Mouse (Mus musculus): ENCODE measurements around the gene Gabrb3. TPM values are rescaled to one million over a fixed set of nuclear protein-coding genes. Genes with fewer than 3 reads are reported as not detected.
A peak's percentile ranks its signal among the peaks of the same experiment; 100 is the strongest.

The Gabrb3 gene
- polyA plus RNA-seq, 1 experiment from 2014 or later, result 14.2 TPM

DNA sequence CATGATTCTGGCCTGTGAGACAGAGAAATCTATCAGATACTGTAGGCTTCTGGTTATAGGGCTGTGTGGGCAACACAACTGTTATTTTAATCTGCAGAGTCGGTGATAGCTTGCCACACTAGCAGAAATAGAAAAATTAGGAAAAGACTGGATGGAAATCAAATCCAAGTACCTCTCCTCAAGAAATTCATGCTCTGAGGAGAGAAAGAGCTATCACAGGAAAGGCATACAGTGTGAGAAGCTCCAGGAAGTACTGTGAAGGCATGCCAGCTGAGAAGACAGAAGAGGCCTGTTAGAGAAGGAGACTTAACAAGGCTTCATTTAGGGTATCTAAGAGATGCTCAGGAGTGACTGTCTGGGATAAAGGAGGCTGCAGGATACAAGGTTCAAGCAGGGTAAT is 3.2 kb downstream of the Gabrb3 start:
- no peaks in the 10 kb centered on the region for H3K4me1 ChIP-seq (ENCODE audit: control insufficient read depth, insufficient read depth, low read length)
- no peaks in the 10 kb centered on the region for H3K9me3 ChIP-seq (ENCODE audit: control insufficient read depth, low read length)
- H3K36me3 ChIP-seq (ENCODE audit: control insufficient read depth, insufficient read depth, low read length), result no peaks in the 10 kb centered on the region
- no peak overlapping the region for H3K27ac ChIP-seq (ENCODE audit: low read depth, low read length)
- no peak overlapping the region for H3K9ac ChIP-seq (ENCODE audit: low read length)
- ATAC-seq (ENCODE audit: insufficient read depth, low FRiP score, low TSS enrichment) (no peak), DNase-seq (ENCODE audit: low spot score) (no peak)
- no peaks in the 10 kb centered on the region for H3K27me3 ChIP-seq (ENCODE audit: control insufficient read depth, insufficient read depth, low read length)
- H3K4me3 ChIP-seq (ENCODE audit: low read depth, low read length), result no peak overlapping the region
- H3K4me2 ChIP-seq (ENCODE audit: low read depth), result no peak overlapping the region
- 91% methylated on average over 1 of the region's 1 CpGs for WGBS

DNA sequence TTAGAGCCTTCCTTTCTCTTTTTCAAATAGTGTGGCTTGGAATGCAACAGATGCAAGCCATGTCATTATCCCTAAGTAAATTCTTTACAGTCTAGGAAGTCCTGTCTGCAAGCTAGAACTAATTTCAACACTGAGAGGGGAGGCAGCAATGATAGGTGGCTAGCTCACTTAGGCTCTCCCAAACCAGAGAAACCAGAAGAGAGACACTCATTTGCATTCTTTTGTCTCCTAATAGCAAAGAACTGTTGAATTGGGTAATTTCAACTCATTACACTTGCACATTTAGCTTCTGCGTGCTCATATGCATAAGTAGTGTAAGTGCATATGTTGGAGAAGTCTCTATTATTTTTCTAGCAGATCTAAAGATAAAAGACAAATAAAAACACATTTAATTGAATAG is 28.7 kb downstream of the Gabrb3 start:
- no peak for DNase-seq (ENCODE audit: low spot score)
- Histone ChIP-seq H3K4me3 (ENCODE audit: low read depth, low read length) (no peak overlapping the region), H3K9me3 (ENCODE audit: control insufficient read depth, low read length) (no peaks in the 10 kb centered on the region), H3K9ac (ENCODE audit: low read length) (no peak overlapping the region), H3K4me2 (ENCODE audit: low read depth) (no peak overlapping the region), H3K27ac (ENCODE audit: low read depth, low read length) (no peak overlapping the region), H3K27me3 (ENCODE audit: control insufficient read depth, insufficient read depth, low read length) (no peaks in the 10 kb centered on the region), H3K4me1 (ENCODE audit: control insufficient read depth, insufficient read depth, low read length) (no peaks in the 10 kb centered on the region), H3K36me3 (ENCODE audit: control insufficient read depth, insufficient read depth, low read length) (no peaks in the 10 kb centered on the region)
- 71% methylated on average over 1 of the region's 1 CpGs for WGBS
- no peak for ATAC-seq (ENCODE audit: insufficient read depth, low FRiP score, low TSS enrichment)

DNA sequence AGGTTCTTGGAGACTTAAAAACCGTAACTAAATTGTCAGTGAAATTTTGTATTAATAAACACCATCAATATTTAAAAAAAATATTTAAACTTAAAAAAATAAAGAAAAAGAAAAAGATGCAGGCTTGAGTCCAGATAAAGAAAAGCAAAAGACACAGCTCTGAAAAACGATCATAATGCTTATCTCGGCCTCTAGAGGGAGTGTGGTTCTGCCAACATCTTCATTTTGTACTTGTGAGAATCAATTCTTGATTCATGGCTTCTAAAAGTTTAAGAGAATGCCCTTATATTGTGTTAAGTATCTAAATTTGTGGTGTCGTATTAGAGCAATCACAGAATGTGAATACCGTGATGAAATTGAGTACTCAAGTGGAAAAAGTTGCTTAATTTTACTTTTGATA is 40.9 kb downstream of the Gabrb3 start:
- Histone ChIP-seq H3K9me3 (ENCODE audit: control insufficient read depth, low read length) (no peaks in the 10 kb centered on the region), H3K9ac (ENCODE audit: low read length) (no peak overlapping the region), H3K27ac (ENCODE audit: low read depth, low read length) (no peak overlapping the region), H3K4me1 (ENCODE audit: control insufficient read depth, insufficient read depth, low read length) (no peaks in the 10 kb centered on the region), H3K4me3 (ENCODE audit: low read depth, low read length) (no peak overlapping the region), H3K27me3 (ENCODE audit: control insufficient read depth, insufficient read depth, low read length) (no peaks in the 10 kb centered on the region), H3K4me2 (ENCODE audit: low read depth) (no peak overlapping the region), H3K36me3 (ENCODE audit: control insufficient read depth, insufficient read depth, low read length) (no peaks in the 10 kb centered on the region)
- ATAC-seq (ENCODE audit: insufficient read depth, low FRiP score, low TSS enrichment), result no peak
- no peak for DNase-seq (ENCODE audit: low spot score)
- WGBS, result 71% methylated on average over 5 of the region's 5 CpGs

DNA sequence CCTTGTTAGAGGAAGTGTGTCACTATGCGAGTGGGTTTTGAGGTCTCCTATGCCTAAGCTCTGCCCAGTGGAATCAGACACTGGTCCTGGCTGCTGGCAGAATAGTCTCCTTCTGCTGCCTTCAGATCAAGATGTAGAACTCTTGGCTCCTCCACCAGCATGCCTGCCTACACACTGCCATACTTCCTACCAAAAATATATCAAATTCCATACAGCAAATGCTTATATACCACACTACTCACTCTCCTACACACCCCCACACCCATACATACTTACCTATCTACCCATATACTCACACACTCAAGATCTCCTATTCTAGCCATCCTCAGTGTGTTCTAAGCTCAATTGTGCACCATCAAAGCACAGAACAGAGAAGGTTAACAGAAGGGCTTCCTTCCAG is 51.8 kb downstream of the Gabrb3 start:
- no peaks in the 10 kb centered on the region for H3K36me3 ChIP-seq (ENCODE audit: control insufficient read depth, insufficient read depth, low read length)
- DNase-seq (ENCODE audit: low spot score) (no peak), ATAC-seq (ENCODE audit: insufficient read depth, low FRiP score, low TSS enrichment) (no peak)
- H3K27me3 ChIP-seq (ENCODE audit: control insufficient read depth, insufficient read depth, low read length), result no peaks in the 10 kb centered on the region
- H3K27ac ChIP-seq (ENCODE audit: low read depth, low read length), result no peak overlapping the region
- 73% methylated on average over 1 of the region's 1 CpGs for WGBS
- no peaks in the 10 kb centered on the region for H3K4me1 ChIP-seq (ENCODE audit: control insufficient read depth, insufficient read depth, low read length)
- no peaks in the 10 kb centered on the region for H3K9me3 ChIP-seq (ENCODE audit: control insufficient read depth, low read length)
- no peak overlapping the region for H3K9ac ChIP-seq (ENCODE audit: low read length)
- no peak overlapping the region for H3K4me3 ChIP-seq (ENCODE audit: low read depth, low read length)
- no peak overlapping the region for H3K4me2 ChIP-seq (ENCODE audit: low read depth)

DNA sequence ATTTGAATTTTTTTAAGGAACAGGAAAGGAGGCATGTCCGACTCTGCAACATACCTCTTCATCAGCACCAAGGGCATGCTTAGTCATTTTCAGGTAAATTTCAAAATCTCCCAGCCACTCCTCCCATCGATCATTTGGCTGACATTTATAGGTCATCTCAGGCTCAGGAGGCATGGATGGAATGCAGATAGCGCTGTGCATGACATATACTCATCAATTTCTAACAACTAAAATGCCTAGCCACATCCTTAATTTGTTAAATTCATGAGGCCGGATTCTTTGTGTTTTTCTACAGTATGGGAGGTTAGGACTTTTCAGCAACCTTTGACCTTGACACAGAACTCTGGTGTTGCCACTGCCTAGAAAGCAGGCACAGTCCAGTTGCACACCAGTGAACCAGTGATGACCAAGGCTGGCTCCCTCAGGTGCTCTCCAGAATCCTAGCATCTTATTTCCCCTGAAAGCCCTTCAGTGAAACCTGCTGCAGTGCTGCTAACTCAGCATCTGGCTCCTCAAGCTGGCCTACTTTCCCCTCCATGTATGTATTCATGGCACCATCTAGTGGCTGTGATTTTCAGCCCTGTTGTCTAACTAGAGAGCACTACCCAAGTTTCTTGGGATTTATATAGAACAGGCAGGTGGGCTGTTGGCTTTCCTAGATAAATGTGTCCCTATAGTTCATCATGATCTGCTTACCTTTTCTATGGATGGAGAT is 54.5 kb downstream of the Gabrb3 start:
- Histone ChIP-seq H3K4me1 (ENCODE audit: control insufficient read depth, insufficient read depth, low read length) (no peaks in the 10 kb centered on the region), H3K27me3 (ENCODE audit: control insufficient read depth, insufficient read depth, low read length) (no peaks in the 10 kb centered on the region), H3K4me3 (ENCODE audit: low read depth, low read length) (no peak overlapping the region), H3K36me3 (ENCODE audit: control insufficient read depth, insufficient read depth, low read length) (no peaks in the 10 kb centered on the region), H3K9ac (ENCODE audit: low read length) (no peak overlapping the region), H3K4me2 (ENCODE audit: low read depth) (no peak overlapping the region), H3K9me3 (ENCODE audit: control insufficient read depth, low read length) (no peaks in the 10 kb centered on the region), H3K27ac (ENCODE audit: low read depth, low read length) (no peak overlapping the region)
- ATAC-seq (ENCODE audit: insufficient read depth, low FRiP score, low TSS enrichment), result peak; percentile 55
- WGBS, result 85% methylated on average over 4 of the region's 4 CpGs
- peak; percentile 30 for DNase-seq (ENCODE audit: low spot score)

DNA sequence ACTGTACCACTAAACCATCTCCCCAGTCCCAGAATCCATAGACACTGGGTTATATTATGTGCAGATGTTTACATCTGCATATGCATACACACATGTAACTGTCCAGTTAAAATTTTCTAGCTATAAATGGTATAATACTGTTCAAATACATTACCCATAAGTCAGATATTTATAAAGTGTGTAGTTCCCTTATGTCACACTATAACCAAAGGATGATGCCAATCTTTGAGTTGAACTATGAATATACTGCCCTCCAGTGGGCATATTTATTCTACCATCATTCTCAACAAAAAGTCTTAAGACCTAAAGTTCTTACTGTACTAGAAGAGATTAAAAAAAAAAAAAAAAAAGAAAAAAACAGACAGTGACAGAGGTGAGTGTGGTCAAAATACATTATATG is 63.4 kb downstream of the Gabrb3 start:
- Histone ChIP-seq H3K4me2 (ENCODE audit: low read depth) (no peak overlapping the region), H3K36me3 (ENCODE audit: control insufficient read depth, insufficient read depth, low read length) (no peaks in the 10 kb centered on the region), H3K4me1 (ENCODE audit: control insufficient read depth, insufficient read depth, low read length) (no peaks in the 10 kb centered on the region), H3K9ac (ENCODE audit: low read length) (no peak overlapping the region), H3K4me3 (ENCODE audit: low read depth, low read length) (no peak overlapping the region), H3K27ac (ENCODE audit: low read depth, low read length) (no peak overlapping the region), H3K27me3 (ENCODE audit: control insufficient read depth, insufficient read depth, low read length) (no peaks in the 10 kb centered on the region), H3K9me3 (ENCODE audit: control insufficient read depth, low read length) (no peaks in the 10 kb centered on the region)
- ATAC-seq (ENCODE audit: insufficient read depth, low FRiP score, low TSS enrichment), result no peak
- DNase-seq (ENCODE audit: low spot score), result peak; percentile 14

DNA sequence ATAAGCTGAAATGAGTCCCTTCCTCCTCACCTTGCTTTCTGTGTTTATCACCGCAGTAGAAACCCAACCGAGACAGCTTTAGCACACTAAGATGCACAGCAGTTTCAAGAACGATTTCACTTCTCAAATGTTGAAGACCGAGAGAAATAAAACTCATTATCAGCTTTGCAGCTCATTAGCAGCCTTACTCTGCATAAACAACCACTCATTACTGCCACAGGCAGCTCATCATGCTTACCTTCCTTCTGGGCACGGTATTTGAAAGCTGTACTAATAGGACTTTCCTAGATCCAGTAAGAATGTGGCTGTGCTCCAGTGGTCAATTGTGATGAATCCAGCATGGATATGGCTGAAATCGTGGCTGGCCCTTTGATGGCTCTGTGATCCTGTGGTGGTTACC is 67.4 kb downstream of the Gabrb3 start:
- Histone ChIP-seq H3K4me2 (ENCODE audit: low read depth) (no peak overlapping the region), H3K9me3 (ENCODE audit: control insufficient read depth, low read length) (no peaks in the 10 kb centered on the region), H3K36me3 (ENCODE audit: control insufficient read depth, insufficient read depth, low read length) (no peaks in the 10 kb centered on the region), H3K4me3 (ENCODE audit: low read depth, low read length) (no peak overlapping the region), H3K27me3 (ENCODE audit: control insufficient read depth, insufficient read depth, low read length) (no peaks in the 10 kb centered on the region), H3K4me1 (ENCODE audit: control insufficient read depth, insufficient read depth, low read length) (no peaks in the 10 kb centered on the region), H3K27ac (ENCODE audit: low read depth, low read length) (no peak overlapping the region), H3K9ac (ENCODE audit: low read length) (no peak overlapping the region)
- no peak for DNase-seq (ENCODE audit: low spot score)
- no peak for ATAC-seq (ENCODE audit: insufficient read depth, low FRiP score, low TSS enrichment)
- WGBS, result 90% methylated on average over 6 of the region's 6 CpGs

DNA sequence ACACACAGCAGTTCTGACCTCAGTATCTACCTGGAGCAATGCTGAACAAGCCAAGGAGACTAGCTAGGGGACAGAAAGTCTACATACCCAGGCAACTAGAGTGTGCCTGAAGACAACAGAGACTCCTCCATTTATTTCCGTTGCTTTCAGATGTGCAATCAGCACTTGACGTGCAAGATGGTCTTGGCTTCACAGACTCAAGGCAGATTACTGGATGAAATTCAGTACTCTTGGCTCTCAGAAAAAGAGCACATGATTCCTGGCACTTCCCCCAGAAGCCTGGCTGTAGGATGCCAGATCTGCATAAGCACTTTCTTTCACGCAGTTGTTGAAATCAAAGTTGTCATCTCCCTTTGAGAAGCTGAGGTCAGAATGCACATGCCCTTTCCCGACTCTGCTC is 72.3 kb downstream of the Gabrb3 start:
- Histone ChIP-seq H3K27ac (ENCODE audit: low read depth, low read length) (no peak overlapping the region), H3K36me3 (ENCODE audit: control insufficient read depth, insufficient read depth, low read length) (no peaks in the 10 kb centered on the region), H3K9me3 (ENCODE audit: control insufficient read depth, low read length) (no peaks in the 10 kb centered on the region), H3K27me3 (ENCODE audit: control insufficient read depth, insufficient read depth, low read length) (no peaks in the 10 kb centered on the region), H3K4me3 (ENCODE audit: low read depth, low read length) (no peak overlapping the region), H3K4me1 (ENCODE audit: control insufficient read depth, insufficient read depth, low read length) (no peaks in the 10 kb centered on the region), H3K9ac (ENCODE audit: low read length) (no peak overlapping the region), H3K4me2 (ENCODE audit: low read depth) (no peak overlapping the region)
- no peak for DNase-seq (ENCODE audit: low spot score)
- WGBS, result 79% methylated on average over 4 of the region's 4 CpGs
- ATAC-seq (ENCODE audit: insufficient read depth, low FRiP score, low TSS enrichment), result no peak

DNA sequence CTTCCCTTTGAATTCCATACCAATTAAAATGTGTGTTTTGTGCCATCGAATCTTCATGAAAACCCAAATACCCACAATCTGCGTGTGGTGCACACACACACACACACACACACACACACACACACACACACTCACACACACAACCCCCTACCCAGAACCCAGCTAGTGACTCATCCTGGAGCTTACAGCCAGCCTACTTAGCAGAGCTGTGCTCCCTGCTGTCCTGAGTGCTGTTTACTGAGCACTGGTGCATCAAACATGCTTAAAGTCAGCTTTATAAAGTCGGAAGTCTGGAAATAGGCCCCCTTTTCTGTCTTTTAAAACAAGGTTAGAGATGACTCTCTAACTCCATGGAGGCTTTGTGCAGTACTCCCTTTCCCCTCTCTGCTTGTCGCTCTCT is 83.3 kb downstream of the Gabrb3 start:
- no peaks in the 10 kb centered on the region for H3K36me3 ChIP-seq (ENCODE audit: control insufficient read depth, insufficient read depth, low read length)
- H3K4me1 ChIP-seq (ENCODE audit: control insufficient read depth, insufficient read depth, low read length), result no peaks in the 10 kb centered on the region
- H3K27ac ChIP-seq (ENCODE audit: low read depth, low read length), result no peak overlapping the region
- H3K9me3 ChIP-seq (ENCODE audit: control insufficient read depth, low read length), result no peaks in the 10 kb centered on the region
- DNase-seq (ENCODE audit: low spot score) (no peak), ATAC-seq (ENCODE audit: insufficient read depth, low FRiP score, low TSS enrichment) (no peak)
- no peak overlapping the region for H3K4me3 ChIP-seq (ENCODE audit: low read depth, low read length)
- H3K4me2 ChIP-seq (ENCODE audit: low read depth), result no peak overlapping the region
- 87% methylated on average over 4 of the region's 4 CpGs for WGBS
- peaks cover 5% of the 10 kb centered on the region for H3K27me3 ChIP-seq (ENCODE audit: control insufficient read depth, insufficient read depth, low read length)
- no peak overlapping the region for H3K9ac ChIP-seq (ENCODE audit: low read length)
